Mouse (Mus musculus) G1E (cell line): Measurements from ENCODE around the gene Wdr66. TPM values are rescaled to one million over a fixed set of nuclear protein-coding genes. Genes with fewer than 3 reads are reported as not detected.

Source experiments
- ATAC-seq: 2 replicates; pipeline ENCODE4 v1.8.0; 2016; ENCODE audit warnings: mild to moderate bottlenecking; ENCODE audit not compliant: insufficient number of reproducible peaks, poor library complexity, low FRiP score, severe bottlenecking; ENCODE audit errors: extremely low read depth
- DNase-seq: peaks from one replicate; pipeline ENCODE4 v3.0.0; 2012; ENCODE audit warnings: low spot score
- H3K27me3 ChIP-seq: 2 replicates; pipeline ENCODE4 v1.6.1; 2012; ENCODE audit warnings: mild to moderate bottlenecking, low read length, inconsistent platforms; ENCODE audit not compliant: insufficient read depth
- H3K36me3 ChIP-seq: replicated peaks from 2 replicates; pipeline ENCODE3; 2012; ENCODE audit warnings: mild to moderate bottlenecking, inconsistent platforms
- H3K4me1 ChIP-seq: 2 replicates; pipeline ENCODE4 v1.6.1; 2012; ENCODE audit warnings: low read depth, low read length, inconsistent platforms, mixed read lengths; ENCODE audit not compliant: insufficient read depth
- H3K4me3 ChIP-seq: 2 replicates; pipeline ENCODE4 v1.5.1; 2012; ENCODE audit warnings: low read depth, mild to moderate bottlenecking, inconsistent platforms, low read length, moderate library complexity, mixed read lengths
- H3K9me3 ChIP-seq: replicated peaks from 2 replicates; pipeline ENCODE4 v1.6.1; 2012; ENCODE audit warnings: inconsistent platforms
- CTCF ChIP-seq: IDR thresholded peaks from 2 replicates; pipeline ENCODE4 v1.5.1; 2012; ENCODE audit warnings: low read depth, low read length, inconsistent platforms, mixed read lengths
- GATA1 ChIP-seq: IDR thresholded peaks from 2 replicates; pipeline ENCODE4 v1.6.1; 2012; ENCODE audit warnings: borderline replicate concordance, low read length, inconsistent platforms, mixed read lengths
- GATA2 ChIP-seq: IDR thresholded peaks from 2 replicates; pipeline ENCODE4 v1.6.1; 2012; ENCODE audit warnings: low read depth, low read length, inconsistent platforms, borderline replicate concordance
- POLR2AphosphoS5 ChIP-seq: IDR thresholded peaks from 2 replicates; pipeline ENCODE4 v1.6.1; 2012; ENCODE audit warnings: low read depth, low read length, inconsistent platforms; ENCODE audit not compliant: insufficient replicate concordance
- TAL1 ChIP-seq: conservative IDR thresholded peaks from 2 replicates; pipeline ENCODE4 v1.6.1; 2012; ENCODE audit warnings: low read depth, low read length, inconsistent platforms, mixed read lengths
- polyA plus RNA-seq: library from polyadenylated mRNA; stranded (reverse); fragments of >175 nt; gene quantifications from 2 replicates; pipeline ENCODE4 v1.2.3, GENCODE M21; 2012
- total RNA-seq, 2 experiments: library from RNA; stranded (forward) in 1 of 2; stranded (reverse) in 1 of 2; fragments of 200-1000 nt in 1 of 2; fragments of >200 nt in 1 of 2; fragmentation: Nextera tagmentation in 1 of 2; gene quantifications; 2 replicates each; pipeline ENCODE4 v1.2.3; 2014 to 2017

Gene Wdr66
- total and polyA plus RNA-seq, 3 experiments = 0.44 TPM; not detected in 2

DNA sequence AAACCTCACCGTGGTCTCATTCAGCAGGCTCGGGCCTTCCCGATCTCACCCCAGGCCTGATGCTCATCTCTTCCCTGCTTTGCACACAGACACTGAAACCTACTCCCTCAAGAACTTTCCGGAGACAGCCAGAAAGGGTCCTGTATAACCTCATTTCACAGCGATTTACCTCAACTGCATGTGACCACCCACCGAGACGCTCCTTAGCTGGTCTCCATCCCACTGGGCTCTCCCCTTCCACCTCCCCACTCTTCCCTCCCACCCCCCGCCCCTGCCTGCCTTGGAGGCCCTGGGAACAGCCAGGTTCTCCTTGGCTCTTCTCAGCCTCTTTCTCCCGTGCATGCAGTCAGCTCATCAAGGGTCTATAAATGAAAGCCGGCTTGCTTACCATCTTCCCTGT, 57.9 kb downstream of the Wdr66 start:
- Histone ChIP-seq H3K27me3 (peaks cover 16% of the 10 kb centered on the region), H3K4me1 (peaks cover 3% of the 10 kb centered on the region), H3K9me3 (no peaks in the 10 kb centered on the region), H3K4me3 (no peak overlapping the region), H3K36me3 (no peaks in the 10 kb centered on the region)
- TF ChIP-seq TAL1 (no peak), GATA1 (no peak), GATA2 (no peak), POLR2AphosphoS5 (no peak), CTCF (no peak)
- ATAC-seq (no peak), DNase-seq (no peak)

DNA sequence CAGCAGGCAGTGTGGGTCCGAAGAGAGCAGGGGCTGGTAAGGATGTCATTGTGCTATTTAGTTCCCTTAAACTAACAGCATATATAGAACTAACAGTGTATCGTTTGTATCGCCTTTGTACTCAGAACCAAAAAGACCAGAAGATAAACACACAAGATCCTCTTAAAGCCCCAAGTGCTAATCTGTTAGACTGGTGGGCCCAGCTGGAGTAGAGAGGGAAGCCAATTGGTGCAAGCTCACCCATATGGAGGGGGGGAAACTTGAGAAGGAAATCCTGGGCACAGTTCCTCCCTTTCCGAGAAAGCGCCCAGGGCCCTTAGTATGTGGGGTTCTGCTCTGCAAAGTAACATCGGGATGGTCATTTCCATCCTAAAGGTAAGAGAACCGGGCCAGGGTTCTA, 58.3 kb downstream of the Wdr66 start:
- ATAC-seq = no peak

DNA sequence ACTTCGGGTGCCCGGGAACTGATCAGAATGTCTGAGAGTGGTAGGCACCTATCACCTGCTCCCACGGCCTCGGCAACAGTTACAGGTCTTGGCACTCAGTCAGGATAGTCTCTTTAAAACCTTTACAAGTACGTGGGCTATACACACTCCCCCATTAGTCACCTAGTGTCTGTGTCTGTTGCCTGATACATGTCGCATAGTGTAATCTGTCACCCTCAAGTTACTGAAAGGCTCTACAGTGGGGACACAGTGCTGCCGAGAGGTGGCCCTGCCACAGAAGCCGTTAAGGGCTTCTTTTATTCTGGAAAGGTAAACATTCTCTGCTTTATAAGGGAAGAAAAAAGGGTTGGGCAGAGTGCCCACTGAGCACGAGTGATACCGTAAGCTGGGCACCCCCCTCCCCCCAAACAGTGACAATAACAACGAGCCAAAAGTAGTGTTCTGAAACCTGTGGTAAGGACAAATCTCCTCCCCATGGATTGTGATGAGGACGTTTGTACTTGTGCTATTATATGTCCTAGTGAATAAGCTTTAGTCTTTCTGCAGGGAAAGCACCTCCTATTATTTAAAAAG, 61.2 kb downstream of the Wdr66 start:
- H3K27me3 ChIP-seq = peaks cover 4% of the 10 kb centered on the region; the same call in 1 of the 2 replicates
- H3K4me3 ChIP-seq = no peak overlapping the region
- DNase-seq (no peak), ATAC-seq (no peak)
- H3K4me1 ChIP-seq = peaks cover 7% of the 10 kb centered on the region
- TF ChIP-seq POLR2AphosphoS5 (no peak), TAL1 (no peak)
- no peaks in the 10 kb centered on the region for H3K9me3 ChIP-seq
- no peaks in the 10 kb centered on the region for H3K36me3 ChIP-seq

More for the DNA sequence above, 58.3 kb downstream of the Wdr66 start:
- DNase-seq = no peak
- Histone ChIP-seq H3K4me1 (peaks cover 3% of the 10 kb centered on the region), H3K36me3 (no peaks in the 10 kb centered on the region), H3K4me3 (no peak overlapping the region), H3K27me3 (peaks cover 14% of the 10 kb centered on the region), H3K9me3 (no peaks in the 10 kb centered on the region)
- TF ChIP-seq GATA2 (no peak), TAL1 (no peak), CTCF (no peak), POLR2AphosphoS5 (no peak), GATA1 (no peak)

DNA sequence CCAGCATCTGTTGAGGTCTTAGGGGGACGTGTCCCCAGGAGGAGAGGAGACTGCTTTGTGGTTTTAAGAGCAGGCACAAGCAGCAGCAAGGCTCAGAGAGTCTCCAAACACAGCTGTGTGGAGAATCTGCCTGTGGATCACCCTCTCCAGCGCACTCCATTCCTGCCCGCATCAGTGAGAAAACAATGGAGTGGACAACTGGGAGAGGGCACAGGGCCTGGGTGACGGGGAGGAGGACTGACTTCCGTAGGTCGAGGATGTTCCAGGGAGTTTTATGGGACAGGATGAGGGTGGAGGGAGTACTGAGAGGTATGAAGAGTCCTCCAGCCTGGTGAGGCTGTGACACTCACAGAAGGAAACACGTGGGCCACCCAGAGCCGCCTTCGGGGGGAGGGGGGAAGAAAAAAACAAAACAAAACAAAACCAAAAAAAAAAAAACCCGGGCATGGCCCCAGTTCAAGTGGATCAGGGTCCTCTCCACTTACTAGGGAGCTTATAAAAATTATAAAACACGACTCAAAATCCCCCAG, 62.0 kb downstream of the Wdr66 start:
- ATAC-seq = no peak
- no peak overlapping the region for H3K4me3 ChIP-seq
- H3K36me3 ChIP-seq = no peaks in the 10 kb centered on the region
- H3K27me3 ChIP-seq = peaks cover 4% of the 10 kb centered on the region; the same call in 1 of the 2 replicates
- no peak for DNase-seq
- H3K4me1 ChIP-seq = peaks cover 12% of the 10 kb centered on the region
- TF ChIP-seq GATA1 (no peak), TAL1 (no peak), GATA2 (no peak), CTCF (no peak), POLR2AphosphoS5 (no peak)
- H3K9me3 ChIP-seq = no peaks in the 10 kb centered on the region

DNA sequence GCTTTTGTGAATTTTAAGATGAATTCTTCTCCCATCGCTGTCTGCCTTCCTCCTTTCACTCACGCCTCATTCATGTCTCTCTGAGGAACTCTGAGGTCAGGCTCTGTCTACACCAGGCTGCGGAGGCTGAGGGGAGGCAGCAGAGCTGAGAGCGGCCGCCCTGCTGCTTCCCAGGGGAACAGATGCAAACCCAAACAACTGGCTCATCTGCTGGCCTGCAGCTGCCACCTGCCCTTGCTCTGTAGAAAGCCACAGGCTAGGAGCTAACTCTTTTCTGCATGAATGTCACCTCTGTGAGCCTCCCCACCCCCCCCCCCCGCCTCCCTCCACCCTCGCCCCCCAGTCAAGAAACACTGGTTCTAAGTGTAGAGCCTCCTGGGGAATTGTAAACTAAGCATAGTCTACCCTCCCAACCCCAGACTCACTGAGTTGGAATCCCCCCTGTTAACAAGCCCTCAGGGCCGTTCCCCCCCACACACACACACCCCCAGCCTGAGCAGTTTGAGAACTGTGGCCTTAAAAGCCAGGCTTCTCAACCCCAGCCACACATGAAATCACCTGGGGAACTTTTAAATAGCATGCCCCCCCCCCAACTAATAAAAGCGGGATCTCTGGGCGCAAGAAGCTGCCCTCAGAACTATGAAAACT, 63.4 kb downstream of the Wdr66 start:
- Histone ChIP-seq H3K4me3 (no peak overlapping the region), H3K4me1 (peaks cover 15% of the 10 kb centered on the region), H3K9me3 (no peaks in the 10 kb centered on the region; the same call in 1 of the 2 replicates), H3K27me3 (peaks cover 4% of the 10 kb centered on the region; the same call in 1 of the 2 replicates), H3K36me3 (no peaks in the 10 kb centered on the region)
- DNase-seq (no peak), ATAC-seq (no peak)
- TF ChIP-seq GATA1 (no peak), GATA2 (no peak), CTCF (no peak)

DNA sequence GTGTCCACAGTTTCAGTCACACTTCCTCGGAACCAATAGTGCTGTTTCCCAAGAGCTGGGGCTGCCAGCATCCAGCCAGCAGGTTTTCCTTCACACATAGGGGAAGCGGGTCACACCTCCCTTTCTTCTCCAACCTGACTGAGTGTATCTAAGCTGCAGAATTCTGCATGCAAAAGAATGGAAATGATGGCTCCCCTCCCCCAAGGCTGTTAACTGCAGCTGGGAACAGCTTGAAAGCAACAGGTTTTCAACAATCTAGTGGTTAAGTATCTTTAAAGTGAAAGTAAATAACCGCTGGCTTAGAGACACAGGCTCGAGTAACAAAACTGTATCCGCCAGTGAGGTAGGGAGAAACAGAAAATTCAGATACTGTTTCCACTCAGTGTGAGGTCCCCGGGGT, 66.1 kb downstream of the Wdr66 start:
- ATAC-seq (no peak), DNase-seq (peak; percentile 18)
- Histone ChIP-seq H3K9me3 (peaks cover 6% of the 10 kb centered on the region; the same call in 1 of the 2 replicates), H3K4me1 (peaks cover 15% of the 10 kb centered on the region), H3K4me3 (peak overlapping the region; percentile 30; the same call in 1 of the 2 replicates), H3K27me3 (peaks cover 6% of the 10 kb centered on the region; the same call in 1 of the 2 replicates), H3K36me3 (no peaks in the 10 kb centered on the region)
- TF ChIP-seq TAL1 = no peak
- no peak for TF ChIP-seq CTCF
- TF ChIP-seq GATA2 = no peak
